Mouse (Mus musculus): ENCODE data around the gene Accs.

The Accs gene

DNA sequence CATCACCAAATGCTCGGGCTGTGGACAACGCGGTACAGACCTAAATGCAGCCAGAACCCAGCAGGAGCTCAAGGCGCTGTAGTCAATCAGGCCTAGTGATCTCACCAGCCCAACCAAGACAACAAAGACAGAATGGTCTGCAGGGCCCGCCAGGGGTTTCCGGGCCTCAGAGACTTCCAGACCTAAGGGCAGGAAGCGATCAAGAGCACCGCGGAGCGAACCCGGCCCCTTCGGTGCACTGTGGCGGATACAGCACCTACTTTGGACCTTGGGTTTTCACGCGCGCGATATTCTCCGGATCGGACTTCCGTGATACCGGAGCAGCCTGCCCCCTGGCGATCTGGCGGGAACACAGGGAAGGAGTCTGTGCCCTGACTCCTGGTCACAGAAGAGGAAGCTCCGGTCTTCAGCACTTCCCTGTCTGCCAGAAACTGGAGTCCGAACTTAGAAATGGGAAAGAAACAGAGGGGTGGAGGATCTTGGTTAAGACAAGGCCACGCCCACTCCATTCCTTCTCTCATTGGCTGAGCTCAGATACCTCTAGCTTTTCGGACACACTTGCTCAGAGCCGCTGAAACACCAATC is at the start of gene Accs:
Gene Accs, minus strand, starts transcription at position 439 of the 585 bp plus-strand sequence.
- DNase-seq: peak; percentile 89

DNA sequence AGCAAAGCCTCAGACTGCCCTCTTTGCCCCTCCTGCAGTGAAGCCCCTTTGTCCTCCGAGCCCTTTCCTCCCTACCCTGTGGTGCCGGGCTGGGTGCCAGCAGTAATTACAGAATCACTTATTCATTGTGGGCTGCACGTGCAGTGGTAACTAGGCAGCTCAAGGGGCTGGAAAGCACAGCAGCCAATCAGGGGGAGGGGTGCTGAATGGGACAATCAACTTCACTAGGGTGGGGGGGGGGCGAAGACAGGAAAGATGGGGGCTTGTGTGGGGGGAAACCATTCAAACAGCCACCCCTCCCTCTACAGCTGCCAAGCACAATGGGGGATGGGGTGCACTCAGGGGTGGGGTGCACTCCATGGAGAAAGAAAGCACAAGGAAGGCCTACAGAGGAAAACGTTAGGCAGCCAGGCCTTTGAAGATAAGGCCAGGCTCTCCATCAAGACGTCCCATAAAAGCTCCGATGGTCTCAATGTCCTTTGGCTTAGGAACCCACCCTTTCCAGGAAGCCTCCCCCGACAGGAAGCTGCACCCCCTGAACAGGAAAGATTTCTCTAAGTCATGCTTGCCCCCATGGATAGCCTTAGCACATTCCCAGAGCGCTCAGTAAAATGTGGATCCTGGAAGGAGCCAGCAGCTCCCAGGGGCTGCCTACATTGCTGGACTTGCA is 42.0 kb upstream of the Accs start:
- peak; percentile 88 for DNase-seq

DNA sequence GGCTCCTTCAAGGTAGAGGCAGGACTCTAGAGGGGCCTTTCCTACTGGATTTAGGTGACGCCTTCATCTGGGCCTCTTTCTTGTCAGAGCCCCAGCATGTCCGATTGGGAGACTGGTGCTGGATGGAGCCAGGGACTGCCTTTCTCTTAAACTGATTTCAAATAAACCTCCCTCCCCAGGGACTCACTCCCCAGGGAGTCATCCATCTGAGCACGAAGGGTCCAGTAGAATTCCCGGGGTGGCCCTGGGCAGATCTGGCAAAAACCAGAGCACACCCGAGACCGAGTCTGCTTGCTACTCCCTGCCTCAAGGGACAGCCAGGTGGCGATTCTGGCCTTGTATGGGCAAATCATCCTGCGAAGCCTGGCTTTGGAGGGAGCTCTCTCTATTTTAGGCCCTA is 40.4 kb upstream of the Accs start:
- no peak for DNase-seq

DNA sequence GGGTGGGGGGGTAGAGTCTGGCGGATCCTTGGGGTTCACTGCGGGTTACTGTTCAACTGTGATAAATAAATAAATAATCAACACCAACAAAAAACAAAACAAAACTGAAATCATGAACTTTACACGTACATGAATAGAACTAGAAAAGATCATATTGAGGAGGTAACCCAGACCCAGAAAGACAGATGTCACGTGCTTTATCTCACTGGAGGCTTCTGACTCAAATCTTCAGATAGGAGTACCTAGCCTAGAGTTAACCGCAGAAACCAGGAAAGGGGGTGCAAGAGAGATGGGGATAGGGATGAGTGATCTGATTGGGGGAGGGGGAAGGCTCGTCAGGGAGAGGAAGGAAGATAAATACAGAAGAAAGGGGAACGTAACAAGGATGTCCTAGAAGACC is 39.3 kb upstream of the Accs start:
- DNase-seq: no peak

DNA sequence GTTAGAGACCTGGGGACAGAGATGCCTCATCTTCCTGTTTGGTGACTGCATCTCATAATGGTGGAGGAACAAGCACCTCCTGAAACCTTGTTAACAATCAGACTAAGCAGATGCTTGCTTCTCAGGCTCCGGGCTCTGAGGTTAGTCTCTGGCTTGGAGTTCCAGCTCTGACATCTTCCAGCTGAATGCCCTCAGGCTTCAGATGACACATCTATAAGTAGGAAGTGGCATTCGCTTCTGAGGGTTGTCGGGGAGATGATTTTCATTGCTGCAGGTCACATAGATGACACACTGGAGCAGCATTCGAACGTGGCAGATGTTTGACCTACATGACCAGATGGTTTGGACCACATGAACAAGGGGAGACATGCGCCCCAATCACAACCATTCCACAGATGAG is 38.6 kb upstream of the Accs start:
- peak; percentile 48 for DNase-seq

DNA sequence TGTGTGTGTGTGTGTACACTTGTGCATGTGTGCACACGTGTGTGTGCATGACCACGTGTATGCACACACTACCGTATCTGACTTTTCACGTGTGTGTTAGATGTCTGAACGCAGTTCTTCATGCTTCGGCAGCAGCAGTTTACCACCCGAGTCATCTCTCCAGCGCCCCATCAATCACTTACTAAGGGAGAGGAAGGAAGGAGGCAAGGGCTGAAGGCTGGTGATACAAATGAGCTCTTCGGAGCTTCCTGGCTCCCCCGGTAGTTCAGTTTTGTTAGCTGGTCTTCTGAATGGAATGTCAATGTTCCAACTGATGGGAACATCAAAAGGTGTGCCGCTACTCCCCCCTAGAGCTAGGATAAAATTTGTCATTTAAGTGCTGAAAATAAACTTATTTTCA is 37.5 kb upstream of the Accs start:
- no peak for DNase-seq

DNA sequence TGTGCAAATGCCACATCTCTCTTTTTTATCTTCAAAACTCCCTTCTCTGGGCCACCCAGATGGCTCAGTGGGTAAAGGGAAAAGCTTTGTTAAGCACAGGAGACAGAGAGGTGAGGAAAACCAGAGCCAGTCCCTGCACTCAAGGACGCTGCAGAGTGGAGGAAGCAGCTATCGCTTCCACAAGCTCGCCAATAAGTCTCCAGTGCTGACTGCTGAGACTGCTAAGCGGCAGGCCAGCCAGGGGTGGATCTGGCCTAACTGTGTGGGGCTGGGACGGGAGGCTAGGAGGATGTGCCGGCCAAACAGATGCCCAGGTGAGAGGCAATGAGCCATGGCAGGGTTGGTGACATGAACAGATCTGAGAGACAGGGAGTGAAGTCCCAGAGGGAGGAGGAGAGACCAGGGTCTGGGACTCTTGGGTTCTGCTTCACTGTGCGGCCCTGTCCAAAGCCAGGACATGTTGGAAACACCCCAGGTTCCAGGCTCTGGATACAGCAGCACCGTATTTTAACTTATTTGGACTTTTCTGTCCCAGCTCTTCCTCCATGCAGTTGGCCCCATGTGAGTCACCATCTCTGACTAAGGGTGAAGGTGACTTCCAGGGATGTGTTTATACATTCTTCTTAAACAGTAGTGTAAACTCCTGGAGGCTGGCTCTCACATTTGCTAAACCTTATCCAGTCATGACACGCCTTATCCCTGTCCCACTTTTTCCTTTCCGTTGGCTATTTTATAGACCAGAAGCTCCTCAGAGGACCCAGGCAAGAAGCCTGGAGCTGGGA is 36.5 kb upstream of the Accs start:
- DNase-seq: no peak

DNA sequence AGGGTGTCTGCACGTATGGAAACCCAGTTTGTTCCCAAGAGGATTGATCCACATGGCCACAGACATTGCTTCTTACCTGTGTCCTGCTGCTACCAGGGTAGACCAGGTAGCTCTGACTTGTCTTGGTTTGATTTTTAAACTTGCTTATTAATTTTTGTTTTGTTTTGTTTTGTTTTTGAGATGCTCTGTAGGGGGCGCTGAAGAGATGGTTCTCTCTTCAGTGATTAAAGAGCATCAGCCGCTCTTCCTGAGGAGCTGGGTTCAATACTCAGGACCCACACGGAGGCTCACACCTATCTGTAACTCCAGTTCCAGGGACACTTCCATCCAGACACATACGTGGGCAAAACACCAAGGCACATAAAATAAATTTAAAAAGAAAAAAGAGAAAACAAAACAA is 33.3 kb upstream of the Accs start:
- no peak for DNase-seq

DNA sequence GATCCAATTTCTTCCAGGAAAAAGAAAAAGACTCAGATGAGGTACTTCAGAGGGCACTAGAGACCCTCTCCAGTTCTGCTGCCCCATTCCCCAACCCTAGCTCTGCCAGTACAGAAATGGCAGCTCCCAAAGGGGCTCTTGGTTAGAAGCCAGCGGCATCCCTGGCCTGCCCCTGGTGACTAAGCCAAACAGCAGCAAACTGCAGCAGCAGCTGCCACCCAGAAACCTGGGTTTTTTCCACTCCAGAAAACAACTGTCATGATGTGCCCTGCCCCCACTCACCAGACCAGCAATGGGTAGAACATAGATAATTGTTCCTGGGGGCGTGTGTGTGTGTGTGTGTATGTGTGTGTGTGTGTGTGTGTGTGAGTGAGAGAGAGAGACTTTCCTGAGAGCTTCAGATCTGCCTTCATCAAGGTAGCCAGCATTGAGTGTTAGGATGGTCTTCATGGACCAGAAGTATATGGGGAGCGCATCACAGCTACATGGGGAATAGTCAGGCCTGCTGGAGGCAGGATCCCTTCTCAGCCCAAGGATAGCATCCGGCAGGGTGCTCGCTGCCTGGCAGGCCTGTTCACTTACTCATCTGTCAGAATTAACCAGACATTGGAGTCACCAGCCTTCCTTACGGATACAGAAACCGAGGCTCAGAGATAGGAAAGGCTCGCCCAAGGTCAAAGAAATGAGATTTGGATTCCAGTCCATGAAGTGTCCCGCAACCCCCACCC is 32.1 kb upstream of the Accs start:
- no peak for DNase-seq

DNA sequence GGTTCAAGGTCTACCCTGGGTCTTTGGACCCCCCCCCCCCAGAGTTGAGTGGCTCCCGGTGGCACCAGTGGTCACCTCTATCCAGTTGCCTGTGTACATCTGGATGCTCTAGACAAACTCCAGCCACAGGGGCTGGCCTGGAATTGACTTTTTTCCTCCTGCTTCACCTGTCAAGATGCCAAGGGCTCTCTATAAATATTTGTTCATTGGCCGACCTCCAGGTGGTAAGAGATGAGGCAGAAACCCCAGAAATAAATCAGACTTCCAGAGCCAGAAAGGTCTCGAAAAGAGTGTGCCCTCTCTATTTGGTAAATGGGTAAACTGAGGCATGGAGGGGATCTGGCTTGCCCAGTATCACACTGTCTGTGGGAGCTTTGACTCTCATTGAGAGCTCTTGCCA is 31.2 kb upstream of the Accs start:
- DNase-seq: no peak

DNA sequence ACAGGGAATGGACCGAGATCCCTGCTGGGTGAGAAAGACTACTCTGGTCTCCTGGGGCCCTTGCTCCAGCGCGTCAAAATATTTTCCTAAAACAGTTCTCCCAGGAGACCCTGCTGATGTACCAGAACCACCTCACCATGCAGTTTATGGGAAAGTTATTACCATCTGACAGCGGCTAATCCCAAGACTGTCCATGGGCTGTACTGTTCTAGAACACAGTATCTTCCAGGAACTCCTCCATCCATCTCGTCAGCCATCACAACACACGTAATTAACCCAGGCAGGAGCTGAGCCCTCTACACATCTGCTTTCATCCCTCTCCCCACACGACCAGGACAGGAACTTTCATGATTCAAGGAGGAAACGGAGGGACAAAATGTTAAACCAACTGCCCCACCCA is 30.7 kb upstream of the Accs start:
- DNase-seq: no peak

DNA sequence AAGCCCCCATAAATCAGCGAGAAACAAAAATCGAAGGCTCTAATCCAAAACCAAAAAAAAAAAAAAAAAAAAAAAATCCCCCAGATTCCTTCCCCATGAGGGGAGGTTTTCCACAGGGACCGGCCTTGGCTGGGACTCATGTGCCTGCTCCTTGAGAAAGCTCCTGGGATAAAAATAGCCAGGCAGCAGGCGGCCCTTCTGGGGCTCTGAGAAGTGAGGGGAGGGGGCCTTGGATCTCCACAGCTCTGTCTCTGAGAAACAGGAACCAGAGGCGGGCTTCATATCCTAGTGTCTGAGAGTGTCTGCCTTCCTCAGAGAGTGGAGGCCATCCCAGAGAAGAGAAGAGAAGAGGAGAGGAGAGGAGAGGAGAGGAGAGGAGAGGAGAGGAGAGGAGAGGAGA is 27.3 kb upstream of the Accs start:
- DNase-seq: no peak

DNA sequence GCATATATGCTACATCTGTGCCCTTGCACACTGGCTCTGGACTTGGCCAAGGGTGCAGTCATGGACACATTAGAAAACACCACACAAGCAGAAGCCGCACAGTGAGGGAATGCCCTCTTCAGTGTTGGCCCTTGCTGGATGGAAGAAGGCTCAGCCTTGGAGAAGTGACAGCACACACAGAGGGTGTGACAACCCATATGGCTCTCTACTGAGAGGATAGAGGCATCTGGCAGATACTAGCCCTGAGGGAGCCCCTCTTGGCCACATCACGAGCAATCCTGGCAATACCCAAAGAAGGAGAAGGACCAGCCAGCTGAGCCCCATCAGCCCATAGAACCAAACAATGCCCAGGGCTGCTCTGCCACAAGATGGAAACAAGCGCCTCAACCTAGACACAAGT is 24.9 kb upstream of the Accs start:
- DNase-seq: no peak

DNA sequence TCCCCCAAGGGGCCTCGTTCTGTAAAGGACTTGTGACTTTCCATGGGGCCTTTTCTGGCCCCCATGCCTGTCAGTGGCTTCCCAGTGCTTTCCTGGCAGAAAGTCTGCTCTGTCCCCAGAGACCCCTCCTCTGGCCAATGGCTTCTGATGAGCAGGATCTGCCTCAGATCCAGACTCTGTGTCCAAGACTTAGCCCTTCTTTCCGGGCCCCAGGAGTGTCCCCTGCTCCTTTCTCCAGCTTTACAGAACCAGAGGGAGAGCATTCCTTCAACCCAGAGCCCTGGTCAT is 24.4 kb upstream of the Accs start:
- peak; percentile 56 for DNase-seq

DNA sequence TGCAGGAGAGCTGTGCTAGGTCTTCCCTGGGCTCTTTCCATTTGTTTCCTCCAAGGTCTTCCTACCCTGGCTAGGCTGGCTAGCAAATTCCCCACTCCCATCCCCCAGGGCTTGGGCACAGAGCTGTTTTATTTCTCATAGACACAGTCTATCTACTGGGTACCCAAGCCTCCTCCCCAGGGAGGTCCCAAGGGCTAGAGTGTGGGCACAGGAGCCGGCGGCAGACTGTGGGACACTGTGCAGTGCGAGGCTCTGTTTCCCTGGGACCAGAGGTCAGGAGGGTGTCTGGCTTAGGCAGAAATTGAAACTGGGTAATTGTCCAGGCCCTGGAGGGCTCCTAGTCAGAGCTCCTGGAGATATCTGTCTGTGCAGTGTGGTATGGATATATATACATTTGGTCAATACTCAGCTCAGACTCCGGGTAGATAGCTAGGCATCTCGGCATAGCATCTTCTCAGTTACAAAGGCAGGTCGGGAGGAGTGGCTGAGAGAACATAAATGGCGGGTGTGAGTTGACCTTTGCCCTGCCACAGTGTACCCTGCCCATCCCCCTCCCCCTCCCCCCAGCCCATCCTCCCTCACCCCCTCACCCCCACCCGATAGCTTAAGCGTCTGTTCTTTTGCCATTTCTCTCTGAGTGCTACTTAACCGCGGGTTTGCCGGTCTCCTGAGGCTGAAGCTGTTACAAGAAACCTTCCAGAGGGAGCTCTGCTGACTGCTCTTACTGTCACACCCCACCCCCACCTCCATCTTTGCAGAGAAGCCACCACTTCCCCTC is 23.9 kb upstream of the Accs start:
- no peak for DNase-seq

DNA sequence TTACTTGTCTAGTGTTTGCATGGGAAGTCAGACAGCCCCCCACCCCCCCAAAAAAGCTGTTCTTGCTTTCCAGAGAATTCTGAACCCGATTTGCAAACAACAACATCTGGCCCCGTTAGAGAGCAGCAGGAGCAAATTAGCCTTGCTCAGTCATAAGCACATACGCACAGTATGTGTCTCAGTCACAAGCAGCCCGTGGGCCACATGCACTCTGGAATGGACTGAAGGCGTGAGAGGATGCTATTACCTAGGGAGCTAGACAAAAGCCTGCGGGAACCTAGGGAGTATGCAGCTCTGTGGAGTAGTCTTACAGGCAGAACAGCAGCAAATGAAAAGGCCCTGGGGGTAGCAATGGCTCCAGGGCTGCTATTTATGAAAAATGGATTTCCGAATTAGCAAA is 22.5 kb upstream of the Accs start:
- DNase-seq: no peak

DNA sequence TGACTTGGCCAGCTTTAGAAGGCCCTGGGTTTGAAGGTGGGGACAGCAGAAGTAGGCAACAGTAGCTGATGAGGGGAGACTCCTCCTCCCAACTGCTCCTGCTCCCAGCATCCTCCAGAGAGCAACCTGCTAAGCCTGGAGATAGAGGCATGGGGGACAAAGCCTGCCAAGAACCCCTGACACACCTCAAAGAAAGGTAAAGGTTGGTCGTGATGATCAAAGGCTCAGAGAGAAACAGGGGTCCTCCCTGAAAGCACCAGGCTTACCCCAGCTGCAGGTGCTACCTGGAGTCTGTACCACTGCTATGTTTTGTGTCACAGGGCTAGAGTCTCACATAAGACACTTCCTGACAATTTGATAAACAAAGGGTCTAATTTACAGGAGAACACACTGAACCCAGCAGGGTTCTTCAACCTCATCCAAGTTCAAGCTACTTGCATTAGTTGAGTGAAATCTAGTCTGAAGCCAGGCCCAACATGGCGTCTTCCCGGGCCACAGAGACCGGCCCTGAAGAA is 21.7 kb upstream of the Accs start:
- no peak for DNase-seq

DNA sequence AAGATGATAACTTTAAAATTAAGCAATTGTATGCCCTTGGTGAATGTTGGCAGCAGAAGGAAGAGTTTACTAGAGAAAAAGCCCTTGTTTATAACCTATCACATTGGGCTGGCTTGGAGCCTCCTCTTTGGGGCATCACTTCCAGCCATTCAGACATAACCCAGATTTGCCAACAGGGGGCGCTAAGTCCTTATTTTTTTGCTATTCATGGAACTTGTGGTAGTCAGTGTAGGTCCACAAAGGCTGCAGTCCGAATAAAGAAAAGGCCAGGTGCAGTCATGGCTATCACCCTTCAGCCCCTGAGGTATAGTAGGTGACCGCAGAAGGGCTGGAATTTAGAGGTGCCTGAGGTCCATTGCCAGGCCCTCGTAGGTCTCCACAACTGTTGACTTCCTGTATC is 21.1 kb upstream of the Accs start:
- peak; percentile 84 for DNase-seq

DNA sequence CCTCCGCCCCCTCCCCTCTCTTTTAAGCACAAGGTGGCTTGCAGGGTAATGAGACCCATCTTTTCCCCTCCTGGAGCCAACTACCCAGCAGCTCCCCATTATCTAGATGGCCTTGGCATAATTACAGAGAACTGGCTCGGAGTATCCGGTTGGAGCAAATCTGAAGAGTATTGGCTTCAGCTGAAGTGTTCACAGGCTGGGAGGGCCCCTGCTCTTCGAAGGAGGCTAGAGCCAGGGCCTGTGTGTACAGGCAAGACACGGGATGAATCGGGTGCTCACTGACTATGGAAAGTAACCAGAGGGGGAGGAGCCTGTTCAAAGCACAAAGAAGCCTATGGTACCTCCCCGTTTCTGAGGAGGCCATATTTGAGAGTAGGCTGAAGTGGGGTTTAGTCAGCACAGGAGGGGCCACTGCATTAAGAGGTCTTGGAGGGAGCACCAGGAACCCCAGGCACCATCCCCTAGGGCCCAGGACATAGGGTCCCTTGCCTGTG is 19.4 kb upstream of the Accs start, which contains the start of gene Accsl:
Gene Accsl, minus strand, starts transcription at position 51 of the 494 bp plus-strand sequence.
- DNase-seq: no peak

DNA sequence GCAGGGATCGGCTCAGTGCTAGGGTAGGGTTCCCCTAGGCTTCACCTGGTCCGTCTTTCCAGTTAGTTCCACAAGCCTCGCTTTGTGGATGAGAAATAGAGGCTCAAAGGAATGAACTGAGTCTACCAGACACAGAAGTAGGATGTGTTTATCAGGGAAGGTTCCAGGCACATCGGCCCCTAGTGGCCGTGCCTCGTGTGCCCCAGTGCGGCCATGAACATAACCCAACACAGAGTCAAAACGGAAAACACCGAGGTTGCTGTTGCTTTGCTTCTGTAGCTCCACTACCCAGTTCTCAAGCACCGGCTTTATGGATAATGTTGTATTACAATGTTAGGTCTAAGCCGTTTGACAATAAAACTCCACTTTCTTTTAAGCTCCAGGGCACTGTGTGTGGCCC is 18.8 kb upstream of the Accs start:
- no peak for DNase-seq

DNA sequence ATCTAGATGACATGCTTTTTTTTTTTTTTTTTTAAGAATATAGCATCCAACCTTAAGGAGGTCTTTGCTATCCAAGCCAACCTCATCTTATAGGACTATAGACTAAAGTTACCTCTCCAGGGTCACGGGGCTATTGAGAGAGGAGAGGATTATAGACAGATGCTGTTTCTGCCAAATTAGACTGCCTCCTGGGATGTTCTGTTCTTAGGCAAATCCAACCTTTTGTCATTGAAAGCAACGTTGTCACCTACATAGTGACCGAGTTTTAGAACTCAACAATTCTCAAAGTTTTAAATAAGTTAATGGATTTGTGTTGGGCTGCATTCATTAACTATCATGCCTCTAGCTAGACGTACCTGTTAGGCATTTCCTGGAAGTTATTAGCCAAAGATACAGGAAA is 13.5 kb upstream of the Accs start:
- DNase-seq: no peak

DNA sequence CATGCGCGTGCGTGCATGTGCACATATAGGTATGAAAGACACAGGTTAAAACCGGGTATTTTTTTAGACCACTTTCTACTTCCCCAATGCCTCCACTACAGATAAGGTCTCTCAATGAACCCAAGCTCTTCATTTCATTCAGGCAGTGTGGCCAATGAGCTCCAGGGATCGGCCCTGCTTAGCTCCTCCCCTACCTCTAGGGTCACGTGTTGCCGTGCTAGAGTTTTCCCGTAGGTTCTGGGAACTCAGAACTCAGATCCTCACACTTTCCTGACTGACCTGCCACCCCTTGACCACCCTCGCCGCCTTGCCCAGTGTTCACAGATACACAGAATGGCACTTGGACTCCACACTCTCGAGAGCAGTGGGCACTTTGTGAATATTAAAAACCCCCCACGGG is 9.1 kb upstream of the Accs start:
- no peak for DNase-seq

DNA sequence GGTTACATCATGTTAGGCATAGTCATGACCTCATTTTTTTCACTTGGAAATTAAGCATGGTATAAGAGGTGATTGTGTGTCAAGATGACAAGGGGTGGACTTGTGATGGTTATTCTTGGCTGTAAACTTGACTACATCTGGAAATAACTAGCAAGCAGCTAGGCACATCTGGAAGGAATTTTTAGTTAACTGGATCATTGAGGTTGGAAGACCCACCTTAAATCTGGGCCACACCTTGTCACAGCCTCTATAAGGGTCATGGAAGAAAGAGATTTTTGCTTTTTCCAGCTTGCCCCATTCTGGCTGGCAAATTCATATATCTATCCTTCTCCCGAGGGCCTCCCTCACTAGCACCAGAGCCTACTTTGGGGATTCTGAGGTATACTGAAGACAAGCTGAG is 1.6 kb upstream of the Accs start:
- no peak for DNase-seq
